Mouse (Mus musculus) ovary, postnatal 36 days (tissue): ENCODE measurements around the gene Stpg4.
A peak's percentile ranks its signal among the peaks of the same experiment; 100 is the strongest.

ENCODE experiments used
- DNase-seq: peaks from one replicate; pipeline ENCODE4 v3.0.0; 2022; ENCODE audit warnings: low spot score, mixed read lengths

Stpg4 gene

DNA sequence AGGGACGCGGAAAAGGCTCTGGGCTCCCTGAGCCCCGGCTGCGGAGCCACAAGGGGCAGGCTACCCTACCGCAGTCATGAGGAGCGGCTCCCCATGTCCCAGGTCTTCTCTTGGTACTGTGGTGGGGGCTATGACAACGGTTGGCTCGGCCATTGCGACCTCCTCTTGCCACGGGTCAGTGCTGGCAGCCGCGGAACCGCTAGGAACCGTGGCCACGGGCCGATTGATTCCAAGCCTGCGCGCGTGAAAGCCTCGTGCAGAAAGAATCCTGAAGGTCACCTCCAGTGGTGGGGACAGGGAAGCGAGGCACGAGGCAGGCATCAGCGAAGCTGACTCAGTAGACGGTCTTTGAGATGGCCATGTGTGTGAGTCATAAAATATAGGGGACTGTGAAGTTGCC is at the start of gene Stpg4:
Stpg4 (minus strand) TSS at position 231 of the 400 bp plus-strand sequence.
- no peak for DNase-seq

- no peak for DNase-seq
Measured at GRCm38 (mm10) chr17:87475356-87475755, 47.8 kb upstream of the Stpg4 start.

DNA sequence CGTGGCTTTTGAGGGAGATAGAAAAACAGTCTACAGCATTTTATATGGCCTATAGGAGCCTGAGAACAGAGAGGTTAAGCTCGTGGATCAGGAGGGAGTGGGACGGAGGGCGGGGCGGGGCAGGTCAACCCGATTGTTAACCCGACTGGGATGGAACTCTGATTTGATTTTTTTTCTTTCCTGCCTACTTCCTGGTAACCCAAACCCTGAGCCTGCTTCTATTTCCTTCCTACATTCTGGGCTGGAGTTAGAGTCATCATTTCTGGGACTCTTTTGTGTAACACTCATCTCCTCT is 46.9 kb upstream of the Stpg4 start:
- no peak for DNase-seq

DNA sequence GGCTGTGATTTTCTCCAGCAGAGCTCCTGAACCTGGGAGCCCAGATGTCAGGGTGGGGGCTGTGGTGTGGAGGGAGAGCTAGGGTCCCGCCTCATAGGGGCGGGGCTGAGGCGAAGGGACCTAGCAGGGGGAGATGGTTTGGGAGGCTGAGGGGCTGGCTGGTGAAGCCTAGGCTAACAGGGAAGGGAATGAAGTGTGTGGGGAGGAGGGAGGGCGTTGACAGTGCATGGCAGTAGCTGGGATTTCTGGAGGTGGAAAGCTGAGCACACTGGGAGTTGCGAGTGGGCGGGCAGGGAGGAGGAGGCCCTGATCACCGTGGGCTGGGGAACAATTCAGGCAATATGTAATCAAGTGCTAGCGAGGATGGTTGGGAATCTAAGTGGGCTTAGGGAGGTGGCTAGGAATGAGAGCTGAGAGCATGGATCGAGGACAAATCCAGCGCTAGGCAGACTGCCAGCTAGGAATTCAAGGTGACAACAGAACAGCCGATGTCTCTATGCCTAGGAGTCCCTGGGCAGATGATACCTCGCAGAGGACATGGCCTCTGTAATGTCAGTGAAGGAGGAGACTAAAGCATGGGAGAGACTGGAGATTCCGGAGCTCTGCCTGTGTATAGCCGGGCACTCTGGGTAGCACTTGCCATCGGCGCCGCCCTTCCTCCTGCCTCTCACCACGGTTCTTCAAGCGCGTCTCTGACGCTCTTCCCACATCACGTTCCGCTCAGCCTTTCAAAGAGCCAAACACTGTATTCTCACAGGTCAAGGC is 46.4 kb upstream of the Stpg4 start:
- DNase-seq = peak; percentile 62

- DNase-seq = no peak
Measured at GRCm38 (mm10) chr17:87473441-87473735, 45.8 kb upstream of the Stpg4 start.

DNA sequence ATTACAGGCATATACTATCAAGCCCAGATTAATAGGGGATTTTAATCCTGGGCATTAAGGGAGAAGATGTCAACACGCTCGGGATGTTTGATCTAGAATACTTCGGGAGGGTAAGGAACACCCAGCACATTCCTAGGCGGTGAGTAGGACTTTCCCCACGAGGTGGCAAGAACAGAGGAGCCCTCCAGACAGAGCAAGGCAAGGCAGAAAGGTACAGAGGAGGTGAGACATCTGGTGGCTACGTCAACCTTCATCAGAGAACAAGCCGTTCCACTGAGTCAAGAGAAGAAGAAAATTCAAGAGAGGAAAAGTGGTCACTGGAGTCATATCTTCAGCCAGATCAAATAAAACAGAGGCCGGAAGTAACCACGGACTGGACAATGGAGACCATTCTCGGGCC is 45.3 kb upstream of the Stpg4 start:
- no peak for DNase-seq

DNA sequence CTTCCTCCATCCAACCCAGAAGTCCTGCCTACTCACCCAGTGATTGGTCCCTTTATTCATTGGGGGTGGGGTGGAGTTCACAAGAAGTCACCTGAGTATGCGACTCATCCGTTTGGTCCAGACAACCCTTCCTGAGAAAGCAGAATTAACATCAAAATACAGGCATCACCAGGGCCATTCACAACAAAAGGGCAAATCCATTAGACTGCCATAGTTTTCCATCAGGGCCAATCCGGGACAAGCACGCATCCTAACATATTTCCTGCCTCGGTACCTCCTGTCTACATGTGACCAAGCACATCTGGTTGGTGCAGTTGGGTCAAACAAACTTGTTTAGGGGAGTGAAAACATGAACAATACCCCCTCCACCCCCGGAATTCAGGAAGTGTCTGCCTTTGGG is 44.1 kb upstream of the Stpg4 start:
- DNase-seq = no peak

GRCm38 (mm10) chr17:87470797-87471196 is 43.3 kb upstream of the Stpg4 start:
- DNase-seq = peak; percentile 25

- DNase-seq = no peak
Measured at GRCm38 (mm10) chr17:87470282-87470681, 42.7 kb upstream of the Stpg4 start.

DNA sequence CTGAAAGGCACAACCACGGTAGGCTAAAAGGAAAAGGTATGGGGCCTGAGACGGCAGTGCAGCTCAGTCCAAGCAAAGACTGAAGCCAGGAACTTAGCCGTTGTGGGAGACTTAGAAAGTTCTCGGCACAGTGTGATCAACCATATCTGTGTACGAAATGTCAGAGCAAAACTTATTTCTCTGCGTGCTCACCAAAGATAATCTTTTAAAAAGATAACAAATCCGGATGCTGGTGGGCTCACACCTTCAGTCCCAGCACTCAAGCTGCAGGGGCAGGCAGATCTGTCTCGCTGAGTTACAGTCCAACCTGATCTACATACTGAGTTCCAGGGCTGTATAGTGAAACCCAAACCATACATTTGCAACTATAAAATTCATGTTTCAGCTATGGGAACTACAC is 41.9 kb upstream of the Stpg4 start:
- DNase-seq = no peak

- no peak for DNase-seq
Measured at GRCm38 (mm10) chr17:87468616-87469015, 41.1 kb upstream of the Stpg4 start.

DNA sequence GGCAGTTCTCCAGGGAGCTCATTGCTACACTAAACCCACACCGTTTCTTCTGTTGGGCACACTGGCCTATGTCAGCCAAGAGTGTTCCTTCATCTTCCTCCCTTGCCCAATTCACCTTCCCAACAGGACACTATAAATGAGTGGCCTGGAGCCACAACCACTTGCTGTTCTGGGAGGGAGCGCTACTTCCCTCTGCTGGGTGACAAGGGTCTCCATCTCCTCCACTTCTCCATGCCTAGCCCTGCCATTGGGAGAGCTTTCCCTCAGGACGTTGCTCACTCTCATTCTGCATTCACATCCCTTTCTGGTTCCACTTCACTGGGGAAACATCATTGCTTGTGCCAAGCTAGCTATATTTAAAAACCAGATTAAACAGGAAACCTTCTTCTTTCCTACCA is 34.0 kb upstream of the Stpg4 start:
- no peak for DNase-seq

DNA sequence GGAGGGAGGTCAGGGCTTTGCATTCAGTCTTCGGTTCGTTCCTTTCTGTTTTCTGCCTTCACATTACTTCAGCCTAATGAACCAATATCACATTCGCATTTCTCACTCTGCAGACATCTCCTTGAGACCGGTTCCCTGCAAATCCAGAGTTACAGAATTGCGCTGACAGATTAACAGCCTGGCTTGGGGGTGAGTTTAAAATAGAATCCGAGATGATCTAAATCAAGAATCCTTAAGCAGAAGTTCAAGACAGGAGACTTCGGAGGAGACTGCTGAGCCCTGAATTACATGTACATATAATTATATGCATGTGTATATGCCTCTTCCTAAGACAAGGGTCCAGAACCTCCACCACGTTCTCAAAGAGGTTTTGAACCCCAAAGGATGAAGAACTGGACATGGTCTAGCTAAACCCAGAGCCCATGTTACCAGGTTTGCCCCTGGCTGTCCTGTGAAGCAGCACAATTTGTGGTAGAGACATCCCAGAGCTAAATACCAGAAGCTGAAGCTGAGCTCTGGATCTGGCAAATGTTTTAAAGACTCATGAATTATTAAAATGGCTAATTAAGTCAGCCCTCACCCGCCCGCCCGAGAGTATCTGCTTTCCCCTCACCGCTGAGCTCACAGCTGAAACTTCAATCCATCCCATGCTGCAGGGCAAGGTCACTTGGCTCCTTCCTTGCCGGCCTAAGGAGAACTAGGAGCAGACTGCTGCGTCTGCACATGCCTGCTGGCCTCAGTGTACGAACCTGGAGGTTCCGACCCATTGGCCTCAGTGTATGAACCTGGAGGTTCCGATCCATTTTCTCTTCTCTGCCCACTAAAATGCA is 33.3 kb upstream of the Stpg4 start:
- no peak for DNase-seq

DNA sequence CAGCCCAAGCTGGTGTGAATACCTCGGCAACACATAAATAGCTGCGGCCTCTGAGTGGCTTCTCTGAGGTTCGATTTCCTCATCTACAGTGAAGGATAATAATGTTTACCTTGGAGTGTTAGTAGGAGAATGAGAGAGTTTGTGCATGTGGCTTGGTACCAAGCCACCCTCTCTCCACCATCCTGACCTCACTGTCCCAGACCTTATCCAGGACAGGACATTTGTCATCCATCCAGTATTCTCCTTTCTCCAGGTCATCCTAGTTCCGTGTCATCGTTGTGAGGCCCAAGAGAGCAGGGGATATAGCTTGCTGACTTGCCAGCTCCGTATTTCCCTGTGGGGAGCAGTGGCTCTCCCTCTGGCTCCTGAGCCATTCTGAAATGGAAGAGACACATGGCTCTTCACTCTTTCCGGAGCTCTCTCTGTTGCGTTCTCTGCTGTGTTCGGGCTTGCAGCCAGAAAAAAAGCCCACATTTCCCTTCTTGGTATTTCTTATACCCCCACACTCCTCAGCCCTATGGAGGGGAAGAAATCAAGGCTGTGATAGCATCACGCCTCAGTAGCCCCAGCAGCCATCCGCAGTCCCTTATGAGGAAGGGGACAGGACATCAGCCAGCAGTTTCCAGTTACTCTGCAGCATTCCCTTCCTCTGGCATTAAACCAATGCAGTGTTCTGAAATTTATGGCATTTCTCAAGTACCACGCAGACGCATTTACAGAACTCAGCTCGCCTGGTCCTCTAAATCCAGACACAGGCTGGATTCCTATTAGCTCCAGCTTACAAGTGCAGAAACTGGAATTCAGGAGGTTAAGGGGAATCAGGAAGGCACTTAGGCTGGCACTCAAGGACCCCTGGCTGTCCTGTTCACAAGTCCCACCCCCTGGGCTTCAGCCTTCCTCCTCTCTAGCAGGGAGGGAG is 32.5 kb upstream of the Stpg4 start:
- DNase-seq = no peak

GRCm38 (mm10) chr17:87458911-87459749 is 31.6 kb upstream of the Stpg4 start:
- DNase-seq = peak; percentile 49

DNA sequence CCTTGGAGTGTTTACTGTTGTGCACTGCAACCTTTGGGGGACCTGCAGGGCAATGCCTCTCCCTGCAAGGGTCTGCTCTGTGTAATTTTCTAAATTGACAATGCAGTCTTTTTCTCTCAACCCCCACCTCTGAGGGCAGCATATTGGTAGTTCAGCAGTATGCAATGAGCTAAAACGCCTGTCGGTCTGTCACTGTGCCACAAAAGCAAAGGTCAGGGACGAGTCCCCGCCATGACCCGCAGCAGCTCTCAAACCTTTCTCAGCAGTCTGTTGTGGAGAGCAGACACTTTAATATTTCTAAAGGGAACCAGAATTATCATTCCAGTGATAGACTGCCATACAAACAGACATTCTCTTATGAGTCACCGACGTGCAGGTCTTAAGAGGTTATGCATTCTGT is 30.4 kb upstream of the Stpg4 start:
- no peak for DNase-seq

- no peak for DNase-seq
Measured at GRCm38 (mm10) chr17:87454121-87454520, 26.6 kb upstream of the Stpg4 start.

DNA sequence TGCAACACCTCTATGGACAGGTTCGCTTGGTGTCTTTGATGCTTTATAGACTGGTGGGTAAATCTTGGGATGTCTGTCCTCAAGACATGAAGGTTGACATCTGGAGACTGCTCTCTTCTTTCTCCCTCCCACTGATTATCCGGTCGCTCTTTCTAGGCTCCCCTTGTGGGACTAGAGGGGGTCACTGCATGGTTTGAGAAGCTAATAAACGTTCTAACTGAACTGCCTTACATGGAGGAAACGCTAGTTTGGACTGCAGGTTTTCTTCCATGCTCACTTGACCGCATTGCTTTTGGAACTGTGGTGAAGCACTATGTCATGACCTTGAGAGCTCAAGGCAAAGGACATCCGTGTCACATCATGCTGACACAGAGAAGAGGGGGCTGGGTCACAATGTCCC is 25.8 kb upstream of the Stpg4 start:
- DNase-seq = no peak

DNA sequence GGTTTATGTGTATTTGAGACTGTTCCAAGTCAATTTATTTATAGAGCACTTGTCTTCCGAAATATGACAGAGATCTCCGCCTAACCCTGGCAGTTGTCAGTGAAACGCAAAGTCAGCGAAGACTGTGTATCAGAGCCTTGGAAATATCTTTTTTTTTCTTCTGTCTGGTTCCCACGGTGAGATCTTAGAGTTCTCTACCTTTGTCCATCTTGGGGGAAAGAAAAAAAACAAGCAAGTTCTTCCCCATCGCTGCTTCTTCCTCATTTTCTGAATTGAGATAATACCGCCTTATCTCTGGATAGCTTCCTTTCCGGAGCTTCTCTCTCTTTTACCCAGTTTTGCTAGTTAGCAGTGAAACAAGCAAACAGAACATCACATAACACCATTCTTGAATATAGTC is 21.3 kb upstream of the Stpg4 start:
- no peak for DNase-seq

GRCm38 (mm10) chr17:87448339-87448738 is 20.8 kb upstream of the Stpg4 start:
- no peak for DNase-seq

DNA sequence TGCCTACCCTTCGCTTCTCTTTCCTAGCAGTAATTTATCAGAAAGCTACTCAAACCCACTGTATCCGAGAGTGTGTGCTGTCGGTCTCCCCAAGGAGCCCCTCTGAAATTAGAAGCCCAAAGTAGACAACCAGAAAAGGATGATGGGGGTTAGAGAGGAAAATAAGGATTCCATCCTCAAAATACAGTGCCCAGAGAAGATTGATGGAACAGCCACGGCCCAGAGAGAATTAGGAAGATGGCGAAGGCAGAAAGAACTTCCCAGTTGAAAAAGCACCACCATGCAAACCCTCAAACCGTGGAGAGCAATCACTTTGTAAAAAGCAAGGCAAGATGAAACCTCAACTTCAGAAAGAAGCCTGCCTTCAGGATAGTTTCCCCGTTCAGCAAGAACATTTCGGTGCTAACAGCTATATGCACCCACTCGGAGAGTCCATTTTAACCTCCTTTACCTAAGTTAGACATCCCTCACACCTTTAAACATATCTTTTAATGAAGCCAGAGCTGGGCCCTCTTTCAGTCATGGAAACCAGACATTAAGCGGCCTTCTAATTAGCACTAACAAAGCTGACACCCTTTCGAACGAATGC is 20.2 kb upstream of the Stpg4 start:
- DNase-seq = no peak
